Mouse (Mus musculus) MEL (cell line): ENCODE results near the gene Ablim2.

Experiments
- USF1 ChIP-seq: IDR thresholded peaks from 2 replicates; pipeline ENCODE4 v1.6.1; 2014; ENCODE audit warnings: low read depth, mild to moderate bottlenecking, inconsistent platforms, low read length, improper control_type of control experiment, moderate library complexity
- ZMIZ1 ChIP-seq: IDR thresholded peaks from 2 replicates; pipeline ENCODE4 v1.6.1; 2012; ENCODE audit warnings: low read depth, mild to moderate bottlenecking, inconsistent platforms, low read length, improper control_type of control experiment, moderate library complexity

GRCm38 (mm10) chr5:35890985-35891730 is 133.5 kb downstream of the Ablim2 start:
- no peak for TF ChIP-seq USF1
- no peak for TF ChIP-seq ZMIZ1
